Mouse (Mus musculus) heart, embryonic 14.5 days (tissue): ENCODE data around the gene Fam129a. TPM values are rescaled to one million over a fixed set of nuclear protein-coding genes. Genes with fewer than 3 reads are reported as not detected.

Experiments
- ATAC-seq: fragments of 200-750 bp; cut with Nextera tagmentation; 2 replicates; pipeline ENCODE4 v1.8.0; 2017; ENCODE audit warnings: low read depth, moderate TSS enrichment; ENCODE audit not compliant: insufficient number of reproducible peaks, insufficient read depth, low FRiP score
- H3K27ac ChIP-seq, 2 experiments: fragments of 200-500 bp in 1 of 2; fragments of 300-500 bp in 1 of 2; sonication (generic) in 1 of 2; replicated peaks in 1 of 2; 2 replicates each; pipeline ENCODE4 v1.5.1; 2012 to 2014; ENCODE audit warnings: low read depth in 2 of 2, low read length in 2 of 2, control low read depth in 1 of 2, mild to moderate bottlenecking in 1 of 2, mixed read lengths in 1 of 2; ENCODE audit not compliant: control insufficient read depth in 1 of 2, insufficient read depth in 1 of 2
- H3K27me3 ChIP-seq: fragments of 300-500 bp; sonication (generic); 2 replicates; pipeline ENCODE4 v1.6.1; 2014; ENCODE audit warnings: mild to moderate bottlenecking, low read length, control low read depth; ENCODE audit not compliant: control insufficient read depth, insufficient read depth
- H3K36me3 ChIP-seq: fragments of 300-500 bp; sonication (generic); 2 replicates; pipeline ENCODE4 v1.6.1; 2014; ENCODE audit warnings: mild to moderate bottlenecking, control low read depth, low read length, mixed read lengths; ENCODE audit not compliant: control insufficient read depth, insufficient read depth
- H3K4me1 ChIP-seq, 2 experiments: fragments of 200-500 bp in 1 of 2; fragments of 300-500 bp in 1 of 2; sonication (generic) in 1 of 2; 2 replicates each; pipeline ENCODE4 v1.6.1; 2012 to 2014; ENCODE audit warnings: low read length in 2 of 2, control low read depth in 1 of 2, mixed read lengths in 1 of 2; ENCODE audit not compliant: control insufficient read depth in 2 of 2, insufficient read depth in 2 of 2
- H3K4me2 ChIP-seq: fragments of 300-500 bp; sonication (generic); 2 replicates; pipeline ENCODE4 v1.6.1; 2014; ENCODE audit warnings: mild to moderate bottlenecking, low read length
- H3K4me3 ChIP-seq, 2 experiments: fragments of 200-500 bp in 1 of 2; fragments of 300-500 bp in 1 of 2; sonication (generic) in 1 of 2; 2 replicates each; pipeline ENCODE4 v1.5.1; 2012 to 2014; ENCODE audit warnings: low read length in 2 of 2, mild to moderate bottlenecking in 2 of 2, control low read depth in 1 of 2, low read depth in 1 of 2, moderate library complexity in 1 of 2; ENCODE audit not compliant: control insufficient read depth in 1 of 2, insufficient read depth in 1 of 2
- H3K9ac ChIP-seq: fragments of 300-500 bp; sonication (generic); 2 replicates; pipeline ENCODE4 v1.6.1; 2014; ENCODE audit warnings: mild to moderate bottlenecking, low read length
- H3K9me3 ChIP-seq: fragments of 300-500 bp; sonication (generic); 2 replicates; pipeline ENCODE4 v1.6.1; 2016; ENCODE audit warnings: low read length, control low read depth; ENCODE audit not compliant: control insufficient read depth
- WGBS: fragments of 180-500 bp; shearing (Covaris S2); extraction: QIAGEN DNeasy Blood & Tissue Kit; methylation state at CpG from one replicate; pipeline ENCODE4 v1.1.7; 2014; 5-methylcytosine and 5-hydroxymethylcytosine counted together
- polyA plus RNA-seq: library from polyadenylated mRNA; unstranded; fragments of >200 nt; fragmentation: Nextera tagmentation; extraction: Ambion mirVana; gene quantifications from 2 replicates; pipeline ENCODE4 v1.2.1, GENCODE M21; 2014

Gene Fam129a
- polyA plus RNA-seq, 1 experiment from 2014 or later: 5.8 TPM

GRCm38 (mm10) chr1:151766976-151767654, 196.1 kb downstream of the Fam129a start:
- no peak overlapping the region for H3K4me2 ChIP-seq
- H3K4me3 ChIP-seq: no peak overlapping the region
- no peaks in the 10 kb centered on the region for H3K27me3 ChIP-seq
- H3K36me3 ChIP-seq: peaks cover 20% of the 10 kb centered on the region
- H3K27ac ChIP-seq: no peak overlapping the region
- 57% methylated on average over 3 of the region's 3 CpGs for WGBS
- ATAC-seq: no peak
- H3K9me3 ChIP-seq: no peaks in the 10 kb centered on the region
- no peak overlapping the region for H3K9ac ChIP-seq
- peaks cover 0 to 8% of the 10 kb centered on the region in 2 experiments; a peak in 1 of 4 replicates for H3K4me1 ChIP-seq

- Histone ChIP-seq H3K36me3 (peaks cover 35% of the 10 kb centered on the region), H3K4me1 (no peaks in the 10 kb centered on the region), H3K9me3 (no peaks in the 10 kb centered on the region), H3K27ac (no peak overlapping the region), H3K27me3 (no peaks in the 10 kb centered on the region), H3K9ac (no peak overlapping the region), H3K4me2 (no peak overlapping the region), H3K4me3 (no peak overlapping the region)
- no peak for ATAC-seq
- 89% methylated on average over 3 of the region's 3 CpGs for WGBS
Measured at GRCm38 (mm10) chr1:151769200-151769913, 198.4 kb downstream of the Fam129a start.

Other genes with a start within 250 kb of the Fam129a start
- gene Ivns1abp, start 226.7 kb upstream of the Fam129a start, polyA plus RNA-seq: 305 and 318 TPM in 2 replicates
- gene Swt1, start 142.7 kb upstream of the Fam129a start, polyA plus RNA-seq: 17.4 and 19.9 TPM in 2 replicates
- 39.6 and 43.2 TPM in 2 replicates for gene Trmt1l, start 142.6 kb upstream of the Fam129a start, polyA plus RNA-seq
- gene Rnf2, start 70.2 kb upstream of the Fam129a start, polyA plus RNA-seq: 69.2 and 73.7 TPM in 2 replicates
- gene Edem3, start 184.2 kb downstream of the Fam129a start, polyA plus RNA-seq: 17.1 and 17.5 TPM in 2 replicates